Mouse (Mus musculus): Measurements from ENCODE around the gene Sox3.

Gene Sox3

GRCm38 (mm10) chrX:60892801-60893681 lies at the start of gene Sox3:
Gene Sox3, minus strand, starts transcription at chrX:60893430.
- DNase-seq (ENCODE audit: low read depth, low spot score): no peak

- DNase-seq (ENCODE audit: low read depth, low spot score): no peak
These were observed 47.0 kb upstream of the Sox3 start for GRCm38 (mm10) chrX:60940225-60940624.

GRCm38 (mm10) chrX:60899546-60899945 lies 6.3 kb upstream of the Sox3 start:
- no peak for DNase-seq (ENCODE audit: low read depth, low spot score)

GRCm38 (mm10) chrX:60898641-60899040 lies 5.4 kb upstream of the Sox3 start:
- no peak for DNase-seq (ENCODE audit: low read depth, low spot score)

GRCm38 (mm10) chrX:60896296-60896695 lies 3.1 kb upstream of the Sox3 start:
- no peak for DNase-seq (ENCODE audit: low read depth, low spot score)

- DNase-seq (ENCODE audit: low read depth, low spot score): no peak
These were observed 2.2 kb upstream of the Sox3 start for GRCm38 (mm10) chrX:60895416-60895815.

- no peak for DNase-seq (ENCODE audit: low read depth, low spot score)
These were observed 702 bp upstream of the Sox3 start for GRCm38 (mm10) chrX:60893720-60894543.

- no peak for DNase-seq (ENCODE audit: low read depth, low spot score)
These were observed 981 bp downstream of the Sox3 start for GRCm38 (mm10) chrX:60892098-60892800.

- DNase-seq (ENCODE audit: low read depth, low spot score): no peak
These were observed 1.7 kb downstream of the Sox3 start for GRCm38 (mm10) chrX:60891329-60892095.

GRCm38 (mm10) chrX:60890651-60891050 lies 2.6 kb downstream of the Sox3 start:
- no peak for DNase-seq (ENCODE audit: low read depth, low spot score)

GRCm38 (mm10) chrX:60889956-60890485 lies 3.2 kb downstream of the Sox3 start:
- no peak for DNase-seq (ENCODE audit: low read depth, low spot score)
